Mouse (Mus musculus) ES-E14 (cell line): ENCODE data around the gene Gls2. TPM values are rescaled to one million over a fixed set of nuclear protein-coding genes. Genes with fewer than 3 reads are reported as not detected.
"Not testable (repeated sequence)": the region's sequence is repeated elsewhere in the genome, so short reads cannot be mapped to it uniquely, and the experiment has no call there.

ENCODE experiments used
- DNase-seq: peaks from one replicate; pipeline ENCODE4 v3.0.0-alpha.2; 2013; ENCODE audit warnings: low read depth, low spot score
- H3K27ac ChIP-seq: 2 replicates; pipeline ENCODE4 v1.5.1; 2012; ENCODE audit warnings: low read depth, mild to moderate bottlenecking, low read length, moderate library complexity, mixed read lengths; ENCODE audit not compliant: poor library complexity, insufficient read depth, severe bottlenecking
- H3K36me3 ChIP-seq: 2 replicates; pipeline ENCODE4 v1.6.1; 2012; ENCODE audit warnings: mild to moderate bottlenecking, low read length, moderate library complexity, mixed read lengths; ENCODE audit not compliant: control insufficient read depth, poor library complexity, insufficient read depth, severe bottlenecking
- H3K4me1 ChIP-seq, 2 experiments: fragments of 150-350 bp in 1 of 2; sonication (generic) in 1 of 2; 2 replicates each; pipeline ENCODE4 v1.6.1; 2012; ENCODE audit warnings: low read length in 2 of 2, mild to moderate bottlenecking in 1 of 2, mixed read lengths in 1 of 2; ENCODE audit not compliant: control insufficient read depth in 2 of 2, insufficient read depth in 2 of 2, poor library complexity in 1 of 2
- H3K4me3 ChIP-seq, 2 experiments: fragments of 150-350 bp in 1 of 2; sonication (generic) in 1 of 2; 2 replicates each; pipeline ENCODE4 v1.5.1; 2012; ENCODE audit warnings: low read length in 2 of 2, low read depth in 1 of 2, mild to moderate bottlenecking in 1 of 2, mixed read lengths in 1 of 2; ENCODE audit not compliant: insufficient read depth in 1 of 2, poor library complexity in 1 of 2, severe bottlenecking in 1 of 2
- H3K9ac ChIP-seq: 2 replicates; pipeline ENCODE4 v1.6.1; 2012; ENCODE audit warnings: low read depth, mild to moderate bottlenecking, low read length, mixed read lengths; ENCODE audit not compliant: poor library complexity, insufficient read depth, severe bottlenecking
- H3K9me3 ChIP-seq: fragments of 150-350 bp; sonication (generic); 2 replicates; pipeline ENCODE4 v1.6.1; 2012; ENCODE audit warnings: low read depth, mild to moderate bottlenecking, low read length; ENCODE audit not compliant: control insufficient read depth, insufficient read depth
- CHD2 ChIP-seq: IDR thresholded peaks from 2 replicates; pipeline ENCODE4 v1.6.1; 2014; ENCODE audit warnings: mild to moderate bottlenecking, low read depth, low read length, inconsistent platforms
- HCFC1 ChIP-seq: IDR thresholded peaks from 2 replicates; pipeline ENCODE4 v1.6.1; 2012; ENCODE audit warnings: low read length, inconsistent platforms, borderline replicate concordance; ENCODE audit not compliant: insufficient read depth
- MAFK ChIP-seq: IDR thresholded peaks from 2 replicates; pipeline ENCODE4 v1.6.1; 2014; ENCODE audit warnings: mild to moderate bottlenecking, low read depth, low read length, inconsistent platforms; ENCODE audit not compliant: insufficient read depth
- ZC3H11A ChIP-seq: IDR thresholded peaks from 2 replicates; pipeline ENCODE4 v1.6.1; 2012; ENCODE audit warnings: low read depth, mild to moderate bottlenecking, inconsistent platforms, low read length, borderline replicate concordance
- ZNF384 ChIP-seq: IDR thresholded peaks from 2 replicates; pipeline ENCODE4 v1.6.1; 2012; ENCODE audit warnings: low read depth, low read length, inconsistent platforms
- in situ Hi-C, 2 experiments: fragments of 600-800 bp; cut with MboI; formaldehyde crosslinking; loops; one replicate each; pipeline ENCODE4 v1.15.1; 2025; ENCODE audit warnings: low sequenced_read_pairs in 2 of 2, inconsistent platforms in 1 of 2; ENCODE audit not compliant: unreplicated experiment in 2 of 2
- total RNA-seq: library from RNA; depleted of rRNA; stranded (reverse); fragments of 300-350 nt; gene quantifications from 2 replicates; pipeline ENCODE4 v1.2.3, GENCODE M21; 2012

Gene Gls2
- total RNA-seq, 1 experiment: 21.9 TPM

- DNase-seq: no peak
- Histone ChIP-seq H3K4me3 (peak overlapping the region; percentile 76 to 93; a peak in 3 of 4 replicates), H3K9me3 (no peaks in the 10 kb centered on the region), H3K4me1 (peaks cover 2 to 4% of the 10 kb centered on the region in 2 experiments; a peak in 1 of 4 replicates), H3K9ac (peak overlapping the region; percentile 62; the same call in 1 of the 2 replicates), H3K36me3 (peaks cover 12% of the 10 kb centered on the region; the same call in 1 of the 2 replicates), H3K27ac (no peak overlapping the region)
- in situ Hi-C loops: no loop called here
- peak; percentile 71; the same call in 1 of the 2 replicates for TF ChIP-seq ZNF384
- TF ChIP-seq HCFC1: no peak
Measured at GRCm38 (mm10) chr10:128212148-128212547, 17.9 kb downstream of the Gls2 start.

- peak; percentile 71 for DNase-seq
- H3K9ac ChIP-seq: peak overlapping the region; percentile 57
- peaks cover 2 to 4% of the 10 kb centered on the region in 2 experiments; a peak in 1 of 4 replicates for H3K4me1 ChIP-seq
- H3K27ac ChIP-seq: no peak overlapping the region
- in situ Hi-C loops: no loop called here
- no peak for TF ChIP-seq ZC3H11A
- TF ChIP-seq MAFK: no peak
- TF ChIP-seq CHD2: no peak
- no peak for TF ChIP-seq HCFC1
- no peak; the same call in 1 of the 2 replicates for TF ChIP-seq ZNF384
- H3K4me3 ChIP-seq: peak overlapping the region; percentile 53 to 64
- peaks cover 9% of the 10 kb centered on the region; the same call in 1 of the 2 replicates for H3K36me3 ChIP-seq
- H3K9me3 ChIP-seq: no peaks in the 10 kb centered on the region
Measured at GRCm38 (mm10) chr10:128212871-128213323, 18.6 kb downstream of the Gls2 start.

GRCm38 (mm10) chr10:128214112-128214511 lies 19.9 kb downstream of the Gls2 start:
- H3K27ac ChIP-seq, H3K9me3 ChIP-seq, H3K36me3 ChIP-seq, H3K9ac ChIP-seq, H3K4me3 ChIP-seq, H3K4me1 ChIP-seq, DNase-seq, in situ Hi-C loops: not testable (repeated sequence)

- Histone ChIP-seq H3K9me3 (no peaks in the 10 kb centered on the region), H3K4me1 (peaks cover 2 to 4% of the 10 kb centered on the region in 2 experiments; a peak in 1 of 4 replicates), H3K36me3 (peaks cover 5% of the 10 kb centered on the region; the same call in 1 of the 2 replicates), H3K27ac (no peak overlapping the region), H3K4me3 (no peak overlapping the region), H3K9ac (no peak overlapping the region)
- TF ChIP-seq MAFK (no peak), ZNF384 (no peak), CHD2 (no peak), ZC3H11A (no peak), HCFC1 (no peak)
- in situ Hi-C loops: no loop called here
- DNase-seq: no peak
Measured at GRCm38 (mm10) chr10:128214981-128215380, 20.7 kb downstream of the Gls2 start.

- TF ChIP-seq MAFK: no peak
- no peak for TF ChIP-seq ZNF384
- no peak for TF ChIP-seq HCFC1
- TF ChIP-seq CHD2: no peak
- TF ChIP-seq ZC3H11A: no peak
- peaks cover 0 to 4% of the 10 kb centered on the region in 2 experiments; a peak in 2 of 4 replicates for H3K4me1 ChIP-seq
- no peak overlapping the region for H3K9ac ChIP-seq
- H3K36me3 ChIP-seq: no peaks in the 10 kb centered on the region
- DNase-seq: no peak
- H3K4me3 ChIP-seq: no peak overlapping the region
- H3K9me3 ChIP-seq: no peaks in the 10 kb centered on the region
- no peak overlapping the region for H3K27ac ChIP-seq
- in situ Hi-C loops: no loop called here
Measured at GRCm38 (mm10) chr10:128218387-128219117, 24.3 kb downstream of the Gls2 start.
